10 mouse cellular contexts compared by ENCODE assay signal in genomic region chr5:114566461-114566860, GRCm38 (mm10). TPM values are rescaled to one million over a fixed set of nuclear protein-coding genes. Genes with fewer than 3 reads are reported as not detected.
DNase-seq lines count a peak whose midpoint lies in the region; ATAC-seq and TF ChIP-seq lines count a peak whose summit lies in the region.
"Had no signal": no experiment of that assay in that cellular context is flagged by ENCODE, and none has a peak within 500 bp of the region (broad histone marks: within the 10 kb centered on the region; RNA-seq: fewer than 3 reads in every experiment).

No protein-coding gene starts in this region.

- no peak for DNase-seq in heart, adult 2 months
- no peak for DNase-seq in liver, embryonic 13.5 days
- no peak for DNase-seq in neural tube, embryonic 10.5 days (ENCODE audit: extremely low spot score, low spot score)
- no peak for DNase-seq in left cerebral cortex, adult 18-20 months (ENCODE audit: low spot score in 2 of 2)

- intact Hi-C loops in heart, adult 2 months (cut with DNase I), result loop anchor here (2.0 kb wide), 1 partner anchor 42 kb away; no protein-coding TSS in a partner anchor

- no peak for TF ChIP-seq CTCF in heart, adult 2 months (IDR thresholded peaks at IDR 0.05)

- 79% methylated on average over 10 of the region's 10 CpGs for WGBS in heart, embryonic 12.5 days
- 87% methylated on average over 10 of the region's 10 CpGs for WGBS in heart, adult 2 months
- WGBS in liver, embryonic 13.5 days (ENCODE audit: insufficient replicate concordance), result 75% methylated on average over 10 of the region's 10 CpGs
- WGBS in liver, embryonic 12.5 days (ENCODE audit: insufficient replicate concordance), result 77% methylated on average over 10 of the region's 10 CpGs
- WGBS in neural tube, embryonic 13.5 days, result 88% methylated on average over 10 of the region's 10 CpGs
- 80% methylated on average over 10 of the region's 10 CpGs for WGBS in stomach, embryonic 14.5 days

- no peaks in the 10 kb centered on the region for H3K79me2 ChIP-seq in heart, adult 2 months (replicated peaks; ENCODE audit: control insufficient read depth, insufficient read depth, low read length)

- H3K27me3 ChIP-seq in heart, embryonic 12.5 days (replicated peaks), result peaks cover 46% of the 10 kb centered on the region
- no peaks in the 10 kb centered on the region for H3K27me3 ChIP-seq in heart, adult 2 months (ENCODE audit: control insufficient read depth, insufficient read depth, low read length)
- peaks cover 63% of the 10 kb centered on the region for H3K27me3 ChIP-seq in liver, embryonic 13.5 days
- H3K27me3 ChIP-seq in liver, embryonic 12.5 days (replicated peaks), result peaks cover 80% of the 10 kb centered on the region
- H3K27me3 ChIP-seq in neural tube, embryonic 13.5 days, result no peaks in the 10 kb centered on the region
- H3K27me3 ChIP-seq in stomach, embryonic 14.5 days (ENCODE audit: control insufficient read depth, insufficient read depth, low read length), result no peaks in the 10 kb centered on the region

- H3K36me3 ChIP-seq in heart, embryonic 12.5 days, result no peaks in the 10 kb centered on the region
- H3K36me3 ChIP-seq in heart, adult 2 months (ENCODE audit: control insufficient read depth, insufficient read depth, low read length), result no peaks in the 10 kb centered on the region
- H3K36me3 ChIP-seq in liver, embryonic 13.5 days, result no peaks in the 10 kb centered on the region
- no peaks in the 10 kb centered on the region for H3K36me3 ChIP-seq in liver, embryonic 12.5 days
- H3K36me3 ChIP-seq in neural tube, embryonic 13.5 days, result no peaks in the 10 kb centered on the region
- no peaks in the 10 kb centered on the region for H3K36me3 ChIP-seq in stomach, embryonic 14.5 days (ENCODE audit: control insufficient read depth, insufficient read depth, low read length)
- H3K36me3 ChIP-seq: heart, embryonic 15.5 days; liver, embryonic 15.5 days had no signal

- peak overlapping the region; percentile 99; the same call in 1 of the 2 replicates for H3K4me2 ChIP-seq in heart, embryonic 12.5 days
- peak overlapping the region; percentile 86 for H3K4me2 ChIP-seq in liver, embryonic 13.5 days
- no peak overlapping the region for H3K4me2 ChIP-seq in liver, embryonic 12.5 days
- H3K4me2 ChIP-seq in neural tube, embryonic 13.5 days, result no peak overlapping the region
- no peak overlapping the region for H3K4me2 ChIP-seq in stomach, embryonic 14.5 days (replicated peaks; ENCODE audit: low read depth, low read length)

- H3K4me3 ChIP-seq in heart, embryonic 12.5 days, result no peak overlapping the region
- no peak overlapping the region for H3K4me3 ChIP-seq in heart, adult 2 months
- H3K4me3 ChIP-seq in liver, embryonic 13.5 days (replicated peaks), result no peak overlapping the region
- H3K4me3 ChIP-seq in liver, embryonic 12.5 days, result no peak overlapping the region
- H3K4me3 ChIP-seq in neural tube, embryonic 13.5 days, result peak overlapping the region; percentile 89; the same call in 1 of the 2 replicates
- 0 out of 2 replicates have a peak overlapping the region, but pooled peaks have one; percentile 70 for H3K4me3 ChIP-seq in stomach, embryonic 14.5 days (ENCODE audit: low read depth, low read length)

- no peak for ATAC-seq in heart, embryonic 12.5 days (ENCODE audit: insufficient number of reproducible peaks, low FRiP score)
- no peak for ATAC-seq in liver, embryonic 13.5 days (ENCODE audit: low read depth)
- ATAC-seq in liver, embryonic 12.5 days, result no peak
- ATAC-seq in neural tube, embryonic 13.5 days (ENCODE audit: low read depth), result no peak
- no peak for ATAC-seq in stomach, embryonic 14.5 days (ENCODE audit: insufficient number of reproducible peaks, insufficient read depth, low FRiP score, low read depth)

- no peak for TF ChIP-seq POLR2A in heart, adult 2 months (IDR thresholded peaks at IDR 0.05; ENCODE audit: insufficient read depth, low read depth, low read length)

- TF ChIP-seq EP300 in heart, adult 2 months (IDR thresholded peaks at IDR 0.05; ENCODE audit: insufficient read depth, low read depth, low read length), result no peak

- H3K9ac ChIP-seq in heart, embryonic 12.5 days, result no peak overlapping the region
- H3K9ac ChIP-seq in heart, adult 2 months (ENCODE audit: low read depth, low read length), result no peak overlapping the region
- H3K9ac ChIP-seq in liver, embryonic 13.5 days, result no peak overlapping the region
- no peak overlapping the region for H3K9ac ChIP-seq in liver, embryonic 12.5 days
- no peak overlapping the region for H3K9ac ChIP-seq in neural tube, embryonic 13.5 days
- H3K9ac ChIP-seq in stomach, embryonic 14.5 days (replicated peaks; ENCODE audit: low read depth, low read length), result no peak overlapping the region
- H3K9ac ChIP-seq: heart, embryonic 15.5 days; liver, embryonic 15.5 days had no signal

- peaks cover 12% of the 10 kb centered on the region for H3K9me3 ChIP-seq in heart, embryonic 12.5 days (replicated peaks)
- no peaks in the 10 kb centered on the region; the same call in 1 of the 2 replicates for H3K9me3 ChIP-seq in liver, embryonic 13.5 days (replicated peaks)
- H3K9me3 ChIP-seq in liver, embryonic 12.5 days (replicated peaks), result peaks cover 5% of the 10 kb centered on the region; the same call in 1 of the 2 replicates
- H3K9me3 ChIP-seq in neural tube, embryonic 13.5 days, result peaks cover 8% of the 10 kb centered on the region
- no peaks in the 10 kb centered on the region; the same call in 1 of the 2 replicates for H3K9me3 ChIP-seq in stomach, embryonic 14.5 days (ENCODE audit: control insufficient read depth, low read depth, low read length)
- H3K9me3 ChIP-seq: heart, embryonic 15.5 days; liver, embryonic 15.5 days had no signal

- peaks cover 43% of the 10 kb centered on the region for H3K4me1 ChIP-seq in heart, embryonic 12.5 days (replicated peaks)
- H3K4me1 ChIP-seq in heart, adult 2 months (ENCODE audit: control insufficient read depth, insufficient read depth, low read length), result peaks cover 5% of the 10 kb centered on the region
- peaks cover 45% of the 10 kb centered on the region for H3K4me1 ChIP-seq in liver, embryonic 13.5 days (replicated peaks)
- H3K4me1 ChIP-seq in liver, embryonic 12.5 days, result peaks cover 58% of the 10 kb centered on the region
- peaks cover 44% of the 10 kb centered on the region for H3K4me1 ChIP-seq in neural tube, embryonic 13.5 days (replicated peaks)
- H3K4me1 ChIP-seq in stomach, embryonic 14.5 days (ENCODE audit: control insufficient read depth, insufficient read depth, low read length), result peaks cover 33% of the 10 kb centered on the region; the same call in 1 of the 2 replicates

- H3K27ac ChIP-seq in heart, embryonic 12.5 days (ENCODE audit: poor library complexity, severe bottlenecking), result no peak overlapping the region
- no peak overlapping the region for H3K27ac ChIP-seq in heart, adult 2 months
- H3K27ac ChIP-seq in liver, embryonic 13.5 days, result no peak overlapping the region
- H3K27ac ChIP-seq in liver, embryonic 12.5 days, result no peak overlapping the region
- no peak overlapping the region for H3K27ac ChIP-seq in neural tube, embryonic 13.5 days (replicated peaks)
- no peak overlapping the region for H3K27ac ChIP-seq in stomach, embryonic 14.5 days (ENCODE audit: low read length)
- H3K27ac ChIP-seq: heart, embryonic 15.5 days; liver, embryonic 15.5 days had no signal

RNA-seq across cellular contexts. Expression of gene Fam222a, which starts 1.4 kb away (rescaled TPM):
- 0.63 and 1.1 TPM in 2 replicates for polyA plus RNA-seq in heart, embryonic 12.5 days (2016; fragmentation: Nextera tagmentation; extraction: Ambion mirVana)
- 1 to 10 TPM; 2.1 to 5.0 TPM for total RNA-seq in heart, adult 2 months (2021)
- polyA plus RNA-seq in heart, adult 2 months (2012; rRNA removed), result 2.0 and 2.8 TPM in 2 replicates
- polyA plus RNA-seq in liver, embryonic 13.5 days (2015; fragmentation: Nextera tagmentation; extraction: Ambion mirVana), result 0.58 and 0.61 TPM in 2 replicates
- polyA plus RNA-seq in liver, embryonic 12.5 days (2016; fragmentation: Nextera tagmentation; extraction: Ambion mirVana), result 1.3 and 1.4 TPM in 2 replicates
- polyA plus RNA-seq in neural tube, embryonic 13.5 days (2015; fragmentation: Nextera tagmentation; extraction: Ambion mirVana), result 6.1 and 6.8 TPM in 2 replicates
- polyA plus RNA-seq in stomach, embryonic 14.5 days (2014; fragmentation: Nextera tagmentation; extraction: Ambion mirVana), result 2.8 and 2.9 TPM in 2 replicates
- 10 to 100 TPM; 10.9 to 11.0 TPM for total RNA-seq in left cerebral cortex, adult 18-20 months (2021)

Comparison
In these comparisons a context has a peak if more than half of its experiments do, and no peak if none do; other contexts are left out.
1. H3K4me2 ChIP-seq: peak in heart, embryonic 12.5 days (single experiment) and liver, embryonic 13.5 days (single experiment); none in liver, embryonic 12.5 days (single experiment), neural tube, embryonic 13.5 days (single experiment) and stomach, embryonic 14.5 days (single experiment).
2. H3K4me3 ChIP-seq: peak in neural tube, embryonic 13.5 days (single experiment) and stomach, embryonic 14.5 days (single experiment); none in heart, embryonic 12.5 days (single experiment), heart, adult 2 months (single experiment), liver, embryonic 13.5 days (single experiment) and liver, embryonic 12.5 days (single experiment).